Mouse (Mus musculus) limb, embryonic 12.5 days (tissue): Measurements from ENCODE around the gene Slc22a4. TPM values are rescaled to one million over a fixed set of nuclear protein-coding genes. Genes with fewer than 3 reads are reported as not detected.
"Not testable (repeated sequence)": the region's sequence is repeated elsewhere in the genome, so short reads cannot be mapped to it uniquely, and the experiment has no call there.

Experiments used
- ATAC-seq: fragments of 200-750 bp; cut with Nextera tagmentation; 2 replicates; pipeline ENCODE4 v1.8.0; 2017; ENCODE audit warnings: low read depth, moderate TSS enrichment; ENCODE audit not compliant: insufficient number of reproducible peaks, insufficient read depth, low FRiP score, low TSS enrichment
- H3K27ac ChIP-seq: fragments of 300-500 bp; sonication (generic); 2 replicates; pipeline ENCODE4 v1.5.1; 2016; ENCODE audit warnings: mild to moderate bottlenecking, moderate library complexity
- H3K27me3 ChIP-seq: fragments of 300-500 bp; sonication (generic); 2 replicates; pipeline ENCODE4 v1.6.1; 2016; ENCODE audit warnings: mild to moderate bottlenecking, moderate library complexity
- H3K36me3 ChIP-seq: fragments of 300-500 bp; sonication (generic); 2 replicates; pipeline ENCODE4 v1.6.1; 2016; ENCODE audit warnings: mild to moderate bottlenecking, moderate library complexity
- H3K4me1 ChIP-seq: fragments of 300-500 bp; sonication (generic); replicated peaks from 2 replicates; pipeline ENCODE4 v1.6.1; 2016
- H3K4me2 ChIP-seq: fragments of 300-500 bp; sonication (generic); 2 replicates; pipeline ENCODE4 v1.6.1; 2016; ENCODE audit warnings: mild to moderate bottlenecking, moderate library complexity
- H3K4me3 ChIP-seq: fragments of 300-500 bp; sonication (generic); replicated peaks from 2 replicates; pipeline ENCODE4 v1.5.1; 2016; ENCODE audit warnings: mild to moderate bottlenecking
- H3K9ac ChIP-seq: fragments of 300-500 bp; sonication (generic); replicated peaks from 2 replicates; pipeline ENCODE4 v1.6.1; 2016; ENCODE audit warnings: mild to moderate bottlenecking, moderate library complexity
- H3K9me3 ChIP-seq: fragments of 300-500 bp; sonication (generic); 2 replicates; pipeline ENCODE4 v1.6.1; 2016; ENCODE audit warnings: mild to moderate bottlenecking, moderate library complexity
- WGBS: fragments of 180-500 bp; shearing (Covaris S2); methylation state at CpG from one replicate; pipeline ENCODE4 v1.1.7; 2016; 5-methylcytosine and 5-hydroxymethylcytosine counted together
- polyA plus RNA-seq: library from polyadenylated mRNA; unstranded; fragments of >200 nt; fragmentation: Nextera tagmentation; extraction: Ambion mirVana; gene quantifications from 2 replicates; pipeline ENCODE4 v1.2.1, GENCODE M21; 2016

The Slc22a4 gene
- polyA plus RNA-seq, 1 experiment from 2014 or later, result 1.7 TPM

GRCm38 (mm10) chr11:54021396-54022093 lies 6.3 kb downstream of the Slc22a4 start:
- Histone ChIP-seq H3K36me3 (no peaks in the 10 kb centered on the region), H3K4me3 (no peak overlapping the region), H3K4me1 (no peaks in the 10 kb centered on the region), H3K27ac (no peak overlapping the region), H3K9me3 (no peaks in the 10 kb centered on the region), H3K4me2 (no peak overlapping the region), H3K27me3 (peaks cover 18% of the 10 kb centered on the region), H3K9ac (no peak overlapping the region)
- ATAC-seq, result no peak
- WGBS, result 90% methylated on average over 5 of the region's 5 CpGs

GRCm38 (mm10) chr11:54018893-54019732 lies 8.8 kb downstream of the Slc22a4 start:
- no peak for ATAC-seq
- Histone ChIP-seq H3K9me3 (no peaks in the 10 kb centered on the region), H3K9ac (no peak overlapping the region), H3K27me3 (0 out of 2 replicates have a peak, but pooled peaks cover 2% of the 10 kb centered on the region), H3K4me1 (no peaks in the 10 kb centered on the region), H3K4me3 (no peak overlapping the region), H3K27ac (no peak overlapping the region), H3K4me2 (no peak overlapping the region), H3K36me3 (no peaks in the 10 kb centered on the region)
- 79% methylated on average over 3 of the region's 3 CpGs for WGBS

- 0 out of 2 replicates have a peak, but pooled peaks cover 2% of the 10 kb centered on the region for H3K27me3 ChIP-seq
- H3K4me3 ChIP-seq, result no peak overlapping the region
- no peaks in the 10 kb centered on the region for H3K9me3 ChIP-seq
- 76% methylated on average over 4 of the region's 4 CpGs for WGBS
- no peaks in the 10 kb centered on the region for H3K4me1 ChIP-seq
- H3K4me2 ChIP-seq, result no peak overlapping the region
- no peak for ATAC-seq
- no peak overlapping the region for H3K9ac ChIP-seq
- no peaks in the 10 kb centered on the region for H3K36me3 ChIP-seq
- no peak overlapping the region for H3K27ac ChIP-seq
Measured at GRCm38 (mm10) chr11:54017596-54017995, 10.3 kb downstream of the Slc22a4 start.

GRCm38 (mm10) chr11:54016051-54016450 lies 11.8 kb downstream of the Slc22a4 start:
- Histone ChIP-seq H3K27ac (no peak overlapping the region), H3K9ac (no peak overlapping the region), H3K4me1 (no peaks in the 10 kb centered on the region), H3K4me3 (no peak overlapping the region), H3K4me2 (no peak overlapping the region), H3K27me3 (0 out of 2 replicates have a peak, but pooled peaks cover 2% of the 10 kb centered on the region), H3K9me3 (no peaks in the 10 kb centered on the region), H3K36me3 (no peaks in the 10 kb centered on the region)
- ATAC-seq, result no peak
- WGBS, result 64% methylated on average over 8 of the region's 8 CpGs

- Histone ChIP-seq H3K4me1 (peaks cover 11% of the 10 kb centered on the region), H3K9ac (no peak overlapping the region), H3K27ac (no peak overlapping the region), H3K27me3 (0 out of 2 replicates have a peak, but pooled peaks cover 2% of the 10 kb centered on the region), H3K36me3 (no peaks in the 10 kb centered on the region), H3K9me3 (no peaks in the 10 kb centered on the region), H3K4me2 (no peak overlapping the region), H3K4me3 (no peak overlapping the region)
- WGBS, result 86% methylated on average over 5 of the region's 5 CpGs
- no peak for ATAC-seq
Measured at GRCm38 (mm10) chr11:54012961-54013360, 14.9 kb downstream of the Slc22a4 start.

- Histone ChIP-seq H3K4me1 (peaks cover 15% of the 10 kb centered on the region), H3K36me3 (no peaks in the 10 kb centered on the region), H3K4me2 (no peak overlapping the region), H3K9ac (no peak overlapping the region), H3K27ac (no peak overlapping the region), H3K4me3 (no peak overlapping the region), H3K27me3 (no peaks in the 10 kb centered on the region), H3K9me3 (no peaks in the 10 kb centered on the region)
- WGBS, result 91% methylated on average over 2 of the region's 2 CpGs
- ATAC-seq, result no peak
Measured at GRCm38 (mm10) chr11:54011255-54011654, 16.6 kb downstream of the Slc22a4 start.

- peaks cover 15% of the 10 kb centered on the region for H3K4me1 ChIP-seq
- H3K4me2 ChIP-seq, result no peak overlapping the region
- no peak for ATAC-seq
- H3K36me3 ChIP-seq, result no peaks in the 10 kb centered on the region
- peak overlapping the region; percentile 30; the same call in 1 of the 2 replicates for H3K27ac ChIP-seq
- H3K27me3 ChIP-seq, result no peaks in the 10 kb centered on the region
- WGBS, result 56% methylated on average over 10 of the region's 10 CpGs
- H3K9me3 ChIP-seq, result no peaks in the 10 kb centered on the region
- H3K4me3 ChIP-seq, result no peak overlapping the region
- H3K9ac ChIP-seq, result no peak overlapping the region
Measured at GRCm38 (mm10) chr11:54008416-54008920, 19.4 kb downstream of the Slc22a4 start.

GRCm38 (mm10) chr11:54007717-54008116 lies 20.2 kb downstream of the Slc22a4 start:
- Histone ChIP-seq H3K4me3 (no peak overlapping the region), H3K27ac (no peak overlapping the region), H3K36me3 (no peaks in the 10 kb centered on the region), H3K4me2 (no peak overlapping the region), H3K4me1 (peaks cover 18% of the 10 kb centered on the region), H3K9ac (no peak overlapping the region), H3K27me3 (no peaks in the 10 kb centered on the region), H3K9me3 (no peaks in the 10 kb centered on the region)
- ATAC-seq, result no peak
- 77% methylated on average over 11 of the region's 11 CpGs for WGBS

- Histone ChIP-seq H3K4me3 (no peak overlapping the region), H3K4me1 (peaks cover 22% of the 10 kb centered on the region), H3K9me3 (no peaks in the 10 kb centered on the region), H3K4me2 (no peak overlapping the region), H3K36me3 (no peaks in the 10 kb centered on the region), H3K27me3 (no peaks in the 10 kb centered on the region), H3K27ac (no peak overlapping the region), H3K9ac (no peak overlapping the region)
- ATAC-seq, result no peak
- 67% methylated on average over 4 of the region's 4 CpGs for WGBS
Measured at GRCm38 (mm10) chr11:54006901-54007300, 21.0 kb downstream of the Slc22a4 start.

- WGBS, result 14% methylated on average over 5 of the region's 5 CpGs
- ATAC-seq, H3K36me3 ChIP-seq, H3K9ac ChIP-seq, H3K27me3 ChIP-seq, H3K4me3 ChIP-seq, H3K27ac ChIP-seq, H3K4me2 ChIP-seq, H3K9me3 ChIP-seq: not testable (repeated sequence)
- peaks cover 22% of the 10 kb centered on the region for H3K4me1 ChIP-seq
Measured at GRCm38 (mm10) chr11:54006362-54006761, 21.5 kb downstream of the Slc22a4 start.

- no peak overlapping the region for H3K4me3 ChIP-seq
- no peaks in the 10 kb centered on the region for H3K27me3 ChIP-seq
- H3K9ac ChIP-seq, result no peak overlapping the region
- H3K9me3 ChIP-seq, result no peaks in the 10 kb centered on the region
- ATAC-seq, result no peak
- H3K4me2 ChIP-seq, result no peak overlapping the region
- H3K36me3 ChIP-seq, result no peaks in the 10 kb centered on the region
- H3K4me1 ChIP-seq, result peaks cover 22% of the 10 kb centered on the region
- 74% methylated on average over 3 of the region's 3 CpGs for WGBS
- H3K27ac ChIP-seq, result no peak overlapping the region
Measured at GRCm38 (mm10) chr11:54004734-54005133, 23.2 kb downstream of the Slc22a4 start.
